9 mouse cellular contexts compared by ENCODE assay signal in genomic region chr13:51815865-51816504, GRCm38 (mm10). TPM values are rescaled to one million over a fixed set of nuclear protein-coding genes. Genes with fewer than 3 reads are reported as not detected.
DNase-seq lines count a peak whose midpoint lies in the region; ATAC-seq and TF ChIP-seq lines count a peak whose summit lies in the region.
"Had no signal": no experiment of that assay in that cellular context is flagged by ENCODE, and none has a peak within 500 bp of the region (broad histone marks: within the 10 kb centered on the region; RNA-seq: fewer than 3 reads in every experiment).

No protein-coding gene starts in this region.

- H3K4me2 ChIP-seq in forebrain, postnatal 0 days (ENCODE audit: low read depth) = no peak overlapping the region
- no peak overlapping the region for H3K4me2 ChIP-seq in liver, embryonic 16.5 days (ENCODE audit: low read depth, low read length)
- H3K4me2 ChIP-seq: limb, embryonic 12.5 days had no signal

- H3K27ac ChIP-seq in forebrain, postnatal 0 days (ENCODE audit: low read depth, low read length) = peak overlapping the region; percentile 77
- no peak overlapping the region for H3K27ac ChIP-seq in liver, embryonic 16.5 days (ENCODE audit: low read length)
- H3K27ac ChIP-seq: limb, embryonic 12.5 days had no signal

- peaks cover 6% of the 10 kb centered on the region for H3K4me1 ChIP-seq in E14TG2a.4 (replicated peaks; ENCODE audit: low read depth, low read length)
- peaks cover 13% of the 10 kb centered on the region for H3K4me1 ChIP-seq in forebrain, postnatal 0 days (ENCODE audit: insufficient read depth)
- H3K4me1 ChIP-seq in liver, embryonic 16.5 days (ENCODE audit: control insufficient read depth, low read depth, low read length) = peaks cover 2% of the 10 kb centered on the region

- H3K9me3 ChIP-seq in E14TG2a.4 (ENCODE audit: low read length) = peaks cover 7% of the 10 kb centered on the region; the same call in 1 of the 2 replicates
- no peaks in the 10 kb centered on the region for H3K9me3 ChIP-seq in forebrain, postnatal 0 days (ENCODE audit: low read length)
- H3K9me3 ChIP-seq in liver, embryonic 16.5 days (replicated peaks; ENCODE audit: control insufficient read depth, low read length) = no peaks in the 10 kb centered on the region
- H3K9me3 ChIP-seq: limb, embryonic 12.5 days had no signal

- DNase-seq in heart, adult 18-20 months = peak; percentile 38 to 46
- DNase-seq in heart, postnatal 4 days = no peak
- DNase-seq in forebrain, postnatal 0 days = no peak
- DNase-seq in spleen, postnatal 4 days (ENCODE audit: low spot score in 2 of 2) = peak; percentile 74 to 84
- DNase-seq in left cerebral cortex, postnatal 36 days (ENCODE audit: low spot score in 2 of 2) = no peak
- no peak for DNase-seq in frontal cortex, postnatal 36 days (ENCODE audit: low spot score in 2 of 2)

- no peak overlapping the region for H3K4me3 ChIP-seq in E14TG2a.4 (replicated peaks; ENCODE audit: low read length)
- no peak overlapping the region for H3K4me3 ChIP-seq in forebrain, postnatal 0 days (ENCODE audit: low read depth, low read length)
- no peak overlapping the region for H3K4me3 ChIP-seq in liver, embryonic 16.5 days (ENCODE audit: low read depth, low read length)
- H3K4me3 ChIP-seq: limb, embryonic 12.5 days had no signal

- no peaks in the 10 kb centered on the region for H3K36me3 ChIP-seq in E14TG2a.4 (ENCODE audit: insufficient read depth, low read length)
- no peaks in the 10 kb centered on the region for H3K36me3 ChIP-seq in forebrain, postnatal 0 days (ENCODE audit: insufficient read depth)
- H3K36me3 ChIP-seq in liver, embryonic 16.5 days (ENCODE audit: control insufficient read depth, insufficient read depth) = no peaks in the 10 kb centered on the region
- H3K36me3 ChIP-seq: limb, embryonic 12.5 days had no signal

- intact Hi-C loops in left cerebral cortex, postnatal 36 days (cut with DNase I) = no loop called here

- 76% methylated on average over 9 of the region's 9 CpGs for WGBS in forebrain, postnatal 0 days
- 18% methylated on average over 9 of the region's 9 CpGs for WGBS in liver, embryonic 16.5 days (ENCODE audit: insufficient replicate concordance)

- ATAC-seq in forebrain, postnatal 0 days = no peak
- ATAC-seq in liver, embryonic 16.5 days (ENCODE audit: low read depth) = peak; percentile 54; the same call in 1 of the 2 replicates

- TF ChIP-seq CTCF in E14TG2a.4 (conservative IDR thresholded peaks at IDR 0.05; ENCODE audit: low read length) = peak; percentile 21; the same call in 1 of the 2 replicates
- 0 out of 2 replicates have a peak, but pooled peaks have one; percentile 19 for TF ChIP-seq CTCF in forebrain, postnatal 0 days (IDR thresholded peaks at IDR 0.05; ENCODE audit: low read depth)

- no peak overlapping the region for H3K9ac ChIP-seq in forebrain, postnatal 0 days
- no peak overlapping the region for H3K9ac ChIP-seq in liver, embryonic 16.5 days (ENCODE audit: low read depth, low read length)
- H3K9ac ChIP-seq: limb, embryonic 12.5 days had no signal

- H3K27me3 ChIP-seq in E14TG2a.4 (ENCODE audit: insufficient read depth, low read length) = no peaks in the 10 kb centered on the region
- no peaks in the 10 kb centered on the region for H3K27me3 ChIP-seq in forebrain, postnatal 0 days (ENCODE audit: insufficient read depth, low read length)
- no peaks in the 10 kb centered on the region for H3K27me3 ChIP-seq in liver, embryonic 16.5 days (ENCODE audit: control insufficient read depth, insufficient read depth, low read depth, low read length)
- H3K27me3 ChIP-seq: limb, embryonic 12.5 days had no signal

RNA-seq across cellular contexts. Expression of gene Sema4d, which starts 22.4 kb away (rescaled TPM):
- total RNA-seq in heart, adult 18-20 months (2021) = 10 to 100 TPM; 57.5 to 67.5 TPM
- total RNA-seq in heart, postnatal 4 days (2021) = 10 to 100 TPM; 54.7 to 61.4 TPM
- 10.2 and 16.5 TPM in 2 replicates for total RNA-seq in forebrain, postnatal 0 days (2014; rRNA removed)
- polyA plus RNA-seq in forebrain, postnatal 0 days (2015; fragmentation: Nextera tagmentation; extraction: Ambion mirVana) = 9.8 and 14.2 TPM in 2 replicates
- polyA plus RNA-seq in liver, embryonic 16.5 days (2015; fragmentation: Nextera tagmentation; extraction: Ambion mirVana) = 3.7 and 4.1 TPM in 2 replicates
- total RNA-seq in left cerebral cortex, postnatal 36 days (2021) = 10 to 100 TPM; 91.0 to 94.2 TPM

RNA-seq across cellular contexts. Expression of gene Gadd45g, which starts 30.5 kb away (rescaled TPM):
- 10 to 100 TPM; 11.7 to 13.8 TPM for total RNA-seq in heart, adult 18-20 months (2021)
- total RNA-seq in heart, postnatal 4 days (2021) = 10 to 100 TPM; 23.8 to 29.4 TPM
- total RNA-seq in forebrain, postnatal 0 days (2014; rRNA removed) = 13.8 and 13.9 TPM in 2 replicates
- polyA plus RNA-seq in forebrain, postnatal 0 days (2015; fragmentation: Nextera tagmentation; extraction: Ambion mirVana) = 34.3 and 35.1 TPM in 2 replicates
- polyA plus RNA-seq in liver, embryonic 16.5 days (2015; fragmentation: Nextera tagmentation; extraction: Ambion mirVana) = 11.2 and 11.7 TPM in 2 replicates
- 10 to 100 TPM; 11.0 to 24.6 TPM for total RNA-seq in left cerebral cortex, postnatal 36 days (2021)

Comparison
In these comparisons a context has a peak if more than half of its experiments do, and no peak if none do; other contexts are left out.
1. DNase-seq: peak in heart, adult 18-20 months (2 of 2) and spleen, postnatal 4 days (2 of 2); none in heart, postnatal 4 days (single experiment), forebrain, postnatal 0 days (single experiment), left cerebral cortex, postnatal 36 days (0 of 2) and frontal cortex, postnatal 36 days (0 of 2).